Mouse (Mus musculus): Measurements from ENCODE around the gene Cdc25a. TPM values are rescaled to one million over a fixed set of nuclear protein-coding genes. Genes with fewer than 3 reads are reported as not detected.

Gene Cdc25a
- polyA plus RNA-seq, 1 experiment from 2014 or later: 36.3 TPM

- Histone ChIP-seq H3K4me1 (no peaks in the 10 kb centered on the region), H3K27ac (no peak overlapping the region), H3K36me3 (no peaks in the 10 kb centered on the region), H3K4me3 (no peak overlapping the region), H3K4me2 (replicated peaks) (no peak overlapping the region), H3K9me3 (no peaks in the 10 kb centered on the region), H3K27me3 (replicated peaks) (no peaks in the 10 kb centered on the region), H3K9ac (no peak overlapping the region)
- WGBS: 65% methylated on average over 4 of the region's 4 CpGs
- ATAC-seq (ENCODE audit: low FRiP score, low read depth): no peak
These were observed 39.0 kb downstream of the Cdc25a start for GRCm38 (mm10) chr9:109914269-109914926.

- Histone ChIP-seq H3K27ac (no peak overlapping the region), H3K4me3 (no peak overlapping the region), H3K36me3 (no peaks in the 10 kb centered on the region), H3K9ac (no peak overlapping the region), H3K9me3 (no peaks in the 10 kb centered on the region), H3K4me2 (replicated peaks) (no peak overlapping the region), H3K4me1 (no peaks in the 10 kb centered on the region), H3K27me3 (replicated peaks) (no peaks in the 10 kb centered on the region)
- 82% methylated on average over 2 of the region's 2 CpGs for WGBS
- no peak for ATAC-seq (ENCODE audit: low FRiP score, low read depth)
These were observed 42.6 kb downstream of the Cdc25a start for GRCm38 (mm10) chr9:109917931-109918330.

GRCm38 (mm10) chr9:109929131-109929530 lies 53.8 kb downstream of the Cdc25a start:
- Histone ChIP-seq H3K27ac (no peak overlapping the region), H3K4me1 (peaks cover 16% of the 10 kb centered on the region), H3K4me2 (replicated peaks) (no peak overlapping the region), H3K4me3 (no peak overlapping the region), H3K9ac (no peak overlapping the region), H3K36me3 (no peaks in the 10 kb centered on the region), H3K9me3 (no peaks in the 10 kb centered on the region), H3K27me3 (replicated peaks) (no peaks in the 10 kb centered on the region)
- ATAC-seq (ENCODE audit: low FRiP score, low read depth): no peak
- 91% methylated on average over 3 of the region's 3 CpGs for WGBS

- H3K27ac ChIP-seq: no peak overlapping the region
- H3K4me2 ChIP-seq (replicated peaks): no peak overlapping the region
- no peak overlapping the region for H3K4me3 ChIP-seq
- no peaks in the 10 kb centered on the region for H3K9me3 ChIP-seq
- no peaks in the 10 kb centered on the region for H3K27me3 ChIP-seq (replicated peaks)
- H3K4me1 ChIP-seq: peaks cover 16% of the 10 kb centered on the region
- H3K9ac ChIP-seq: no peak overlapping the region
- no peak for ATAC-seq (ENCODE audit: low FRiP score, low read depth)
- H3K36me3 ChIP-seq: no peaks in the 10 kb centered on the region
- WGBS: 90% methylated on average over 5 of the region's 5 CpGs
These were observed 54.7 kb downstream of the Cdc25a start for GRCm38 (mm10) chr9:109930063-109930462.

GRCm38 (mm10) chr9:109930752-109931151 lies 55.4 kb downstream of the Cdc25a start:
- Histone ChIP-seq H3K4me1 (peaks cover 16% of the 10 kb centered on the region), H3K27ac (no peak overlapping the region), H3K27me3 (replicated peaks) (no peaks in the 10 kb centered on the region), H3K4me3 (peak overlapping the region; percentile 86), H3K36me3 (no peaks in the 10 kb centered on the region), H3K4me2 (replicated peaks) (peak overlapping the region; percentile 86), H3K9me3 (no peaks in the 10 kb centered on the region), H3K9ac (peak overlapping the region; percentile 86; the same call in 1 of the 2 replicates)
- WGBS: 67% methylated on average over 6 of the region's 6 CpGs
- ATAC-seq (ENCODE audit: low FRiP score, low read depth): no peak

DNA sequence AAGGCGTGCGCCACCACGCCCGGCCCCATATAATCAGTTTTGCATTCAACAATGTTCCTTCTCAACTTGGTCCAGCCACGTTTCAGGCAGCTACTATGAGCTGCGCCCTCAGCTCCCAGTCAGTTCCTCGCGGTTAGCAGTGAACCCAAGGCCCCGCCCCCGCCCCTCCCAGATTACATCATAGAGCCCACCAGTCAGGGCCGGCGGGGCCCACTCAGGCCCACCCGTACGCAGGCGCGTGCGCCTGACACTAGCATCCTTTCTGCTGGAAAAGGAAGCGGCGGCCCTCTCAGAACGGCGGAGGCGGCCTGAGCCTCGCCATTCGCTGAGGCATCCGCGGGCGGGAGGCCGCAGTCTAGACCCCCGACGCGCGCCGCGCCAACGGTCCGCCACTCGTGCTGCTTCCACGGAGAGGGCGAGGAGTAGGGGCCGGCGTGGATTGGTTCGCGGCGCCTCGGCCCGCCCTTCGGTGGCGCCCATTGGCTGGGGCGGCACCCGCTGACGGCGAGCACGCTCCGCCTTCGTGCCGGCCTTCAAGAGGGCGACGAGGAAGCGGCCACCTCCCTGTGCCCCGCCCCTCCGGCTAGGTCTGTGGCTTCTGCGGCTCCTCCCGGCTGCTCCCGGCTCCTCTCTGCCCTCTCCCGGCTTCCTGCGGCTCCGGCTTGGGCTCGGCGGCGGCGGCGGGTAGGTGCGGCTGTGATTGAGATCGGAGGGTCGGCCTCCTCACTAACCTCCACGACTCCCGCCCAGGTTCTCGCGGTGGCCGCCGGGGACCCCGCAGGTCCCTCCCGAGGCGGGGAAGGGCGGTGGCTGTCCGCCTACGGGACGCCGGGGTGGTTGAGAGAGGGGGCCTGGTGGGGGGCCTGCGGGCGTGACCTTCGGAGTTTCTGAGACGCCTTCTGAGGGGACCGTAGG lies 56.1 kb downstream of the Cdc25a start, which contains the start of gene Map4:
TSS of gene Map4 (plus strand) at position 204 of the 915 bp plus-strand sequence.
- peak within 1 kb of the TSS; percentile 89 for H3K27ac ChIP-seq
- H3K4me2 ChIP-seq (replicated peaks): peak within 1 kb of the TSS; percentile 86
- under 1% methylated on average over 94 of the region's 94 CpGs for WGBS
- H3K36me3 ChIP-seq: no peaks in the 10 kb centered on the region
- H3K9ac ChIP-seq: peak within 1 kb of the TSS; percentile 86
- no peaks in the 10 kb centered on the region for H3K9me3 ChIP-seq
- H3K4me1 ChIP-seq: peaks cover 16% of the 10 kb centered on the region
- H3K4me3 ChIP-seq: peak within 1 kb of the TSS; percentile 86
- H3K27me3 ChIP-seq (replicated peaks): no peaks in the 10 kb centered on the region
- peak; percentile 99 for ATAC-seq (ENCODE audit: low FRiP score, low read depth)

GRCm38 (mm10) chr9:109932361-109932755 lies 57.0 kb downstream of the Cdc25a start:
- under 1% methylated on average over 20 of the region's 20 CpGs for WGBS
- H3K4me3 ChIP-seq: peak overlapping the region; percentile 86
- H3K9me3 ChIP-seq: no peaks in the 10 kb centered on the region
- no peaks in the 10 kb centered on the region for H3K36me3 ChIP-seq
- no peaks in the 10 kb centered on the region for H3K27me3 ChIP-seq (replicated peaks)
- peak overlapping the region; percentile 86 for H3K9ac ChIP-seq
- H3K4me1 ChIP-seq: peaks cover 16% of the 10 kb centered on the region
- ATAC-seq (ENCODE audit: low FRiP score, low read depth): no peak; the same call in 1 of the 2 replicates
- peak overlapping the region; percentile 86 for H3K4me2 ChIP-seq (replicated peaks)
- H3K27ac ChIP-seq: peak overlapping the region; percentile 89

- H3K9me3 ChIP-seq: no peaks in the 10 kb centered on the region
- H3K36me3 ChIP-seq: no peaks in the 10 kb centered on the region
- 0 out of 2 replicates have a peak overlapping the region, but pooled peaks have one; percentile 15 for H3K27ac ChIP-seq
- 2% methylated on average over 12 of the region's 12 CpGs for WGBS
- peaks cover 16% of the 10 kb centered on the region for H3K4me1 ChIP-seq
- H3K4me3 ChIP-seq: peak overlapping the region; percentile 86
- peak overlapping the region; percentile 86 for H3K9ac ChIP-seq
- H3K4me2 ChIP-seq (replicated peaks): peak overlapping the region; percentile 86
- no peak for ATAC-seq (ENCODE audit: low FRiP score, low read depth)
- H3K27me3 ChIP-seq (replicated peaks): no peaks in the 10 kb centered on the region
These were observed 57.5 kb downstream of the Cdc25a start for GRCm38 (mm10) chr9:109932756-109933375.

- no peak overlapping the region for H3K9ac ChIP-seq
- H3K4me2 ChIP-seq (replicated peaks): no peak overlapping the region
- no peak overlapping the region for H3K4me3 ChIP-seq
- ATAC-seq (ENCODE audit: low FRiP score, low read depth): no peak
- H3K27ac ChIP-seq: no peak overlapping the region
- 96% methylated on average over 3 of the region's 3 CpGs for WGBS
- H3K9me3 ChIP-seq: no peaks in the 10 kb centered on the region
- no peaks in the 10 kb centered on the region for H3K36me3 ChIP-seq
- no peaks in the 10 kb centered on the region for H3K4me1 ChIP-seq
- no peaks in the 10 kb centered on the region for H3K27me3 ChIP-seq (replicated peaks)
These were observed 64.0 kb downstream of the Cdc25a start for GRCm38 (mm10) chr9:109939401-109939800.

DNA sequence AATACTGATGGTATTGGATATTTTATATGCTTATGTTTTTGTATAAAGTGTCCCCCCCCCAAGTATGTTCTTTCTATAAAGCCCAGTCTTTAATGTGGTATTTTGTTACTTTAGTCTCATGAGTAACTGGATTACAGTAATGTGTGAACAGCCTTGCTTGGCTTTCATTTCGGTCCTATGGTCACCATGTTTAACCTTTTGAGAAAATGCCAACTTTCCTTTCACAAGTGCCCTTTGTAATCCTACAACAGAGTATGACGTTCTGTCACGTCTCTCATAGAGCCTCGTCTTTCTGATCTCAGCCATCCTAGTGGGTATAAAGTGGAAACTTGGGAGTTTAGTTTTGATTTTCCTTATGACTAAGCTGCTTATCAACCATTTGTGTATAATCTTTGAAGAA lies 67.4 kb downstream of the Cdc25a start:
- H3K4me2 ChIP-seq (replicated peaks): no peak overlapping the region

More for the DNA sequence above, 67.4 kb downstream of the Cdc25a start:
- Histone ChIP-seq H3K4me3 (no peak overlapping the region), H3K36me3 (no peaks in the 10 kb centered on the region), H3K27ac (no peak overlapping the region), H3K27me3 (replicated peaks) (no peaks in the 10 kb centered on the region), H3K4me1 (no peaks in the 10 kb centered on the region), H3K9me3 (no peaks in the 10 kb centered on the region), H3K9ac (no peak overlapping the region)
- 84% methylated on average over 4 of the region's 4 CpGs for WGBS
- ATAC-seq (ENCODE audit: low FRiP score, low read depth): no peak
